Mouse (Mus musculus) heart, adult 11 months (tissue): ENCODE results near the gene Perp.

Experiments used
- DNase-seq: peaks from one replicate; pipeline ENCODE4 v3.0.0; 2022

Gene Perp

GRCm38 (mm10) chr10:18864753-18865152 is 19.9 kb downstream of the Perp start:
- DNase-seq: peak; percentile 58

- peak; percentile 87 for DNase-seq
Measured at GRCm38 (mm10) chr10:18870990-18871389, 26.2 kb downstream of the Perp start.

- DNase-seq: peak; percentile 95
Measured at GRCm38 (mm10) chr10:18876211-18876610, 31.4 kb downstream of the Perp start.

GRCm38 (mm10) chr10:18878111-18878510 is 33.3 kb downstream of the Perp start:
- peak; percentile 19 for DNase-seq

GRCm38 (mm10) chr10:18879160-18879559 is 34.3 kb downstream of the Perp start:
- DNase-seq: peak; percentile 55

- no peak for DNase-seq
Measured at GRCm38 (mm10) chr10:18879690-18880089, 34.9 kb downstream of the Perp start.

- DNase-seq: no peak
Measured at GRCm38 (mm10) chr10:18882190-18882589, 37.4 kb downstream of the Perp start.

GRCm38 (mm10) chr10:18886918-18887625 is 42.3 kb downstream of the Perp start:
- peak; percentile 98 for DNase-seq

- DNase-seq: no peak
Measured at GRCm38 (mm10) chr10:18888751-18889150, 43.9 kb downstream of the Perp start.

GRCm38 (mm10) chr10:18889255-18889654 is 44.4 kb downstream of the Perp start:
- DNase-seq: no peak

GRCm38 (mm10) chr10:18891110-18891509 is 46.3 kb downstream of the Perp start:
- DNase-seq: no peak

GRCm38 (mm10) chr10:18892102-18892501 is 47.3 kb downstream of the Perp start:
- DNase-seq: no peak

- no peak for DNase-seq
Measured at GRCm38 (mm10) chr10:18894259-18895166, 49.7 kb downstream of the Perp start.

GRCm38 (mm10) chr10:18904108-18904507 is 59.3 kb downstream of the Perp start:
- no peak for DNase-seq
